Mouse (Mus musculus): ENCODE measurements at regions not wholly inside any gene's neighbourhood (a gene's known extent, or its start where the extent isn't known, plus 50 kb on each side); places are given as distances from the start of the nearest gene placed in this dataset.

DNA sequence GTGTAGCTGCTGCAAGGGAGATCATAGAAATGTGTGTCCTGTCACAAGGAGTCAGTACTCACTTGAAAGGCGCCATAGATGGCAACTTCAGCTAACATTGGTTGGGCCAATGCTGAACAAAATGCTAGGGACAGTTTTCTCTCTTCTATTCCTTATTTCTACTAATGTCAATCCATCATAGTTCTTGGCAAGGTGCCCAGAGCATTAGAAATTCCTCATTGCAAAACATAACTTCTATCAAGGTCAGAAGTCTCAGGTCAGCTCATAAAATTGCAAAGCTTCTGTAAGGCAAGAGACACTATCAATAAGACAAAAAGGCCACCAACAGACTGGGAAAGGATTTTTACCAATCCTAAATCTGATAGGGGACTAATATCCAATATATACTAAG, 106.3 kb downstream of the D1Ertd622e start:
- no peaks in the 10 kb centered on the region for H3K36me3 ChIP-seq
- 0 out of 2 replicates have a peak, but pooled peaks cover 6% of the 10 kb centered on the region for H3K4me1 ChIP-seq (replicated peaks)
- 87% methylated on average over 1 of the region's 1 CpGs for WGBS
- H3K27me3 ChIP-seq (ENCODE audit: insufficient read depth, poor library complexity, severe bottlenecking) = no peaks in the 10 kb centered on the region
- DNase-seq (ENCODE audit: low spot score) = no peak
- H3K27ac ChIP-seq = no peak overlapping the region
- no peaks in the 10 kb centered on the region for H3K9me3 ChIP-seq
- H3K4me3 ChIP-seq = no peak overlapping the region

DNA sequence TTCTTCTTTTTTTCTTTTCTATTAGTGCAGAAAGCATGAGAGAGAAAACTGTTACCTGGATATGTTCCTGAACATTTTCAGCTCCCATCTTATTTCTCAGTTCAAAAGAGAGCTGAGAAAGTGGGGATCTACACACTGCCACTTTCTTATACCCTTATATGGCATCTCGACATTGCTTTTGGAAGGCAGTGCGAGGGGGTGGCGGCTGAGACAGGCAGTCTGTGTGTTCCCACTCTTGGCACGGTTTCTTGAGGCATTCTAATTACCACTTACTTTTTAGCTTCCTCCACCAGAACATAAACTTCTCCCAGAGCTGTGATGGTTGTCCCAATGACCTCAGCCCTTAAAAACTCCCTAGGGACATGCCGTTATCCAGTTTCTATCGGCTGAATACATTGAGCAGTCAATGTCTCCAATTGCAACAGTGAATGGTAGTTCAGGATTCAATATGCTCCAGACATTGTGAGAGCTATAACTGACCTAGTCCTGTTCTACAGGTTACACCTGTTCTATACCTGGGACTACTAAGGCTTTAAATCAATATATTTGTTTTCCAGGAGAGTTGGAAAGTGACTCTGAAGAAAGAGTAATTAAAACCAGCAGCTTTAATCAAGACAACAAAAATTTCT, 106.8 kb downstream of the D1Ertd622e start:
- no peak overlapping the region for H3K27ac ChIP-seq
- no peaks in the 10 kb centered on the region for H3K9me3 ChIP-seq
- H3K27me3 ChIP-seq (ENCODE audit: insufficient read depth, poor library complexity, severe bottlenecking) = no peaks in the 10 kb centered on the region
- no peaks in the 10 kb centered on the region for H3K36me3 ChIP-seq
- 0 out of 2 replicates have a peak, but pooled peaks cover 6% of the 10 kb centered on the region for H3K4me1 ChIP-seq (replicated peaks)
- DNase-seq (ENCODE audit: low spot score) = no peak
- 79% methylated on average over 6 of the region's 6 CpGs for WGBS
- H3K4me3 ChIP-seq = no peak overlapping the region

DNA sequence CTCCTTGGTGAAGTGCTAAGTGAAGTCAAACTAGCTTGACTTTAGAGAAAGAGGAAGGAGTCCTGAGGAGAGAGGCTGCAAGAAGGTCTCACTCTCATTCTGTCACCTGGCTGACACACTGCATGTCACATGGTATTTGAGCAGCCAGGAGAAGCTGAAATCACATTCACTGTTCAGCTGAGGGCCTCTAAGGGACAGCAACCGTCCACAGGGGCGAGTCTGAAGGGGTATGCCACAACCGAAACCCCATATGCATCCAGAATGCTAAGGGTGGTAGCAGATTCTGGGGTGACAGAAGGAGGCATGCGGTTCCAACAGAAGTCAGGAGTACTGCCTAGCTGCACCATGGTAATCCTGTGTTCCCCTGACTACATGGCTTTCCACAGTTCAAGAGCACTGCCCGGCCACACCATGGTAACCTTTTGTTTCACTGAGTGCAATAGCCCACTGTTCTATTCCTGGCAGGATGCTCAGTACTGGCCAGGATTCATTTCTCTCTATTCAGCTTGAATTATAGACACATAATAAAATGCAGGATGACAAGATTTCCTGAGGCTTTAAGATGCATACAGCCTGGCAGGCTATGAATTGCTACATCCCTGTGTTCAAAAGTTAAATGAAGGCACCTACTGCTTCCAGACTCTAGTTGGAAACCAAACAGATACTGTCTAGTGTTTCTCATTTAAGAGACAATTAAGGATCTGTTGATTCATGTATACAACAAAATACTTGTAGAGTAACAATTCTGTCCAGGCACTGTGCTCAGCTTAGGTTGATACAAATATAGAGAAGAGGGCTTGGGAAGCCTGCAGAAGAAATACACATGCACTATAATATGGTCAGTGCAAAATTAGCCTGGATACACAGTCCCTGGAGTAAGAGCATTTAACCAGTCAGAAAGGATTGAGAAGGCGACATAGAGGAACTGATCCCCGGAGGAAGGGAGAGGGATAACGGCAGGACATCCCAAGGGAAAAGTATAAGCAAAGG, 108.1 kb downstream of the D1Ertd622e start:
- WGBS = 81% methylated on average over 8 of the region's 8 CpGs
- H3K9me3 ChIP-seq = no peaks in the 10 kb centered on the region
- DNase-seq (ENCODE audit: low spot score) = peak; percentile 3
- no peak overlapping the region for H3K4me3 ChIP-seq
- no peaks in the 10 kb centered on the region for H3K36me3 ChIP-seq
- no peaks in the 10 kb centered on the region for H3K27me3 ChIP-seq (ENCODE audit: insufficient read depth, poor library complexity, severe bottlenecking)
- no peak overlapping the region for H3K27ac ChIP-seq
- 0 out of 2 replicates have a peak, but pooled peaks cover 6% of the 10 kb centered on the region for H3K4me1 ChIP-seq (replicated peaks)

DNA sequence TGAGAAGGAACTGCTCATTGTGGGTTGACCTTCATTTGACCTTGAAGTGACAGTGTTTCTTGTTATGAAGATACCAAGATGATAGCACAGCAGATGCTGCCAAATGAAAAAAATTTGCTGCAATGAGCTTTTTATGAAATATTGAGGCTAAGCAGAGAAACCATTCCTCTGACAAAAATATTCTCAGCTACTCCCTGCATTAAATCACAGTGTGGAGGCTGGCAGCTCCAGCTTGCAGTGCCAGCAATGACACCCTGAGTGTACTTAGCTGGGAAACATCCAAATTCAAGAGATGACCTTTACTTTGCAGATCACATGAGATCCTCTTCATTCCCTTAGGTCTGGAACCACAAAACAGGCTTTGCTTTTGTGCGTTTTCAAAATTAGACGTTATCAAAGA, 109.0 kb downstream of the D1Ertd622e start:
- Histone ChIP-seq H3K27me3 (ENCODE audit: insufficient read depth, poor library complexity, severe bottlenecking) (no peaks in the 10 kb centered on the region), H3K9me3 (no peaks in the 10 kb centered on the region), H3K36me3 (no peaks in the 10 kb centered on the region), H3K4me1 (replicated peaks) (0 out of 2 replicates have a peak, but pooled peaks cover 6% of the 10 kb centered on the region), H3K4me3 (no peak overlapping the region), H3K27ac (no peak overlapping the region)
- WGBS = 78% methylated on average over 2 of the region's 2 CpGs
- no peak for DNase-seq (ENCODE audit: low spot score)

DNA sequence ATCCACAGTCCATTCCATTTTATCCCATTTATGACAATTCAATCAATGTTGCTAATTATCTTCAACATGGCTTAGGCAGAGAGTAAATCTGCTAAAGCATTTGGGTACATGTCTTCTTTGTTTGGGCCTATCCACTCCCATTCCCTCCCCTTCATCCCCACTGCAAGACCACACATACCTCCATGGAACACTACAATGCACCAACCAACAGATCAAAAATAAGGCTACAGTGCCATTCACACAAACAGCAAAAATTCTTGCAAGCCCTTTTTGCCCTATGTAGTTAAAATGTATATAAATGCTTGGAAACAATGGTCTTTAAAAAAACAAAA, 120.7 kb downstream of the D1Ertd622e start:
- H3K27ac ChIP-seq = peak overlapping the region; percentile 89
- no peak overlapping the region for H3K4me3 ChIP-seq
- no peaks in the 10 kb centered on the region for H3K9me3 ChIP-seq

DNA sequence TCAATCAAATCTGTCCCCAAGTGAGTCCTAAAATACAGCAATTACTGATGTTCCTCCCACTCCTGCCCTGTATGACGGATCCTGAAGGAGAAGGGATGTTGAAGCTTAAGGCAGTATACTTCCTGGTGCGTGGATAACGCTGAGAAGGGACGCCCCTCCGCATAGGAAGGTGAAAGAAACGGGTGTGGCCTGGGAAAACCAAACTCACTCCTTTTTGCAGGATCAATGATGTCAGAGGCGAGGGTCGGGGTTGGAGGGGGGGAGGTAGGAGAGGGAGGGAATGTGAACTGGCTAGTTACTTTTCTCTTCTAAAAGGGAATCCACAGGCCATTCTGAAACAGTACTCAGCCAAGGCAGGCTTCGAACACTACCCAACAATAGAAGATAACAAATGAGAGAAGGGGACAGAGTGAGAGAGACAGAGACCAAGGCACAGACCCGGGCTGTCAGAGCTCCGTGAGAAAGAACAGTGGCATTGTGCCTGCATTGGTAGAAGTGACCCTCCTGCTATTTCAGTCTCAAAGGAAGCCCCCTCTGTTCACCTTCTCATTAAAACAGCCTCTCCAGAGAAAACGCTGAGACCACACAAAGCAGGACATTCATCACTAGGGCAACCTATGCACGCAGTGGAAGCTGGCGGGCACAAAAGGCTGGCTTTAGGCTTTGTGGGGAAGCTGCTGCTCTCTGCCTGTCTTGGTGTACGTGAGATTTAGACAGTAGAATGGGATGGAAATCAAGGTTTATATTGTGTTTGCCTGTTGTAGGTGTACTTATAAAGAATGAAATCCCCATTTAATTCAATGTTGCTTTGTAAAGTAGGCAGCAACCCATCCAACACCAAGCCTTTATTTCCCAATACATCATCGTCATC, 121.3 kb downstream of the D1Ertd622e start:
- H3K27me3 ChIP-seq (ENCODE audit: insufficient read depth, poor library complexity, severe bottlenecking) = no peaks in the 10 kb centered on the region
- H3K27ac ChIP-seq = peak overlapping the region; percentile 89
- WGBS = 23% methylated on average over 16 of the region's 16 CpGs
- H3K36me3 ChIP-seq = no peaks in the 10 kb centered on the region
- peaks cover 24% of the 10 kb centered on the region for H3K4me1 ChIP-seq (replicated peaks)
- H3K4me3 ChIP-seq = 0 out of 2 replicates have a peak overlapping the region, but pooled peaks have one; percentile 13
- H3K9me3 ChIP-seq = no peaks in the 10 kb centered on the region
- DNase-seq (ENCODE audit: low spot score) = peak; percentile 81

More for the DNA sequence above, 120.7 kb downstream of the D1Ertd622e start:
- H3K36me3 ChIP-seq = no peaks in the 10 kb centered on the region
- H3K27me3 ChIP-seq (ENCODE audit: insufficient read depth, poor library complexity, severe bottlenecking) = no peaks in the 10 kb centered on the region
- no peak for DNase-seq (ENCODE audit: low spot score)
- peaks cover 24% of the 10 kb centered on the region for H3K4me1 ChIP-seq (replicated peaks)

DNA sequence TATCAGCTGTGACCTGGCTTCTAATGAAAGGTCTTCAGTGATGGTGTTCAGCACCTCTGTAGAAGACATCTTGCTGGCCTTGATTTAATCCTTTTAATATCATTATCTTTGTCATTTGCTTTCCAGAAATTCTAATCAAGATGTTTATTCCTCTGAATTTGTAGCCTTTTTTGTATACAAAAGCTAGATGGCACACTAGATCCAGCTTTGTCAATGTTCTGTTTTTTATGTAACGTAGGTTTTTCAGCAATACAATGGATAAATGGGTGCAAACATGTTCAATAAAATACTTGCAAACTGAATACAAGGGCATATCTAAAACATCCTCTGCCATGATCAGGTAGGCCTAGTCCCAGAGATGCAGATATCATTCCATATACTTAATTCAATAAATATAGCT, 165.0 kb downstream of the D1Ertd622e start:
- Histone ChIP-seq H3K4me1 (replicated peaks) (no peaks in the 10 kb centered on the region), H3K9me3 (no peaks in the 10 kb centered on the region), H3K27ac (no peak overlapping the region), H3K27me3 (ENCODE audit: insufficient read depth, poor library complexity, severe bottlenecking) (no peaks in the 10 kb centered on the region), H3K4me3 (no peak overlapping the region), H3K36me3 (no peaks in the 10 kb centered on the region)
- 85% methylated on average over 1 of the region's 1 CpGs for WGBS
- DNase-seq (ENCODE audit: low spot score) = no peak

DNA sequence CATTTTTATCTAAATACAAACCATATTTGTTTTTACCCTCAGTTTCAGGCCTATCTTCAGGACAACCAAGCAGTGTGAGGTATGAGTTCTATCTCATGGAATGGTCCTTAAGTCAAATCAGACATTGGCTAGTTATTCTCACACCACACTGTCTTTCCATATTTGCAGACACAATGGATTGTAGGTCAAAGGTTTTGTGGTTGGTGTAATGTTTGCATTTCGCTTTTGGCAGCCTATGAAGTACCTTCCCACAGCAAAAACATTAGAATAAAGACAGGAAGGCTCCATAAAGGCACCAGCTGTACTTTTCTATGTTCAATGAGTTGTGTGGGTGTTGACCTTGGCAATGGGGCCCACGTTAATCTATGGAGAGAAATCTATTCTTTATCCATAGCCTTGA, 182.0 kb downstream of the D1Ertd622e start:
- H3K9me3 ChIP-seq = no peaks in the 10 kb centered on the region
- H3K27ac ChIP-seq = no peak overlapping the region
- no peak overlapping the region for H3K4me3 ChIP-seq
- DNase-seq (ENCODE audit: low spot score) = no peak
- H3K4me1 ChIP-seq (replicated peaks) = no peaks in the 10 kb centered on the region
- no peaks in the 10 kb centered on the region for H3K27me3 ChIP-seq (ENCODE audit: insufficient read depth, poor library complexity, severe bottlenecking)
- no peaks in the 10 kb centered on the region for H3K36me3 ChIP-seq
- 67% methylated on average over 2 of the region's 2 CpGs for WGBS
